Mouse (Mus musculus) hindbrain, embryonic 14.5 days (tissue): Measurements from ENCODE around the gene Uvrag. TPM values are rescaled to one million over a fixed set of nuclear protein-coding genes. Genes with fewer than 3 reads are reported as not detected.

ENCODE experiments used
- ATAC-seq: fragments of 200-750 bp; cut with Nextera tagmentation; 2 replicates; pipeline ENCODE4 v1.8.0; 2017; ENCODE audit warnings: moderate number of reproducible peaks, mild to moderate bottlenecking, moderate TSS enrichment, moderate library complexity; ENCODE audit not compliant: low FRiP score
- DNase-seq: peaks from one replicate; pipeline ENCODE4 v3.0.0-alpha.2; 2015; ENCODE audit warnings: low spot score
- H3K27ac ChIP-seq: fragments of 300-500 bp; sonication (generic); 2 replicates; pipeline ENCODE4 v1.5.1; 2014; ENCODE audit warnings: mild to moderate bottlenecking, moderate library complexity
- H3K27me3 ChIP-seq: fragments of 300-500 bp; sonication (generic); 2 replicates; pipeline ENCODE4 v1.6.1; 2014; ENCODE audit warnings: mild to moderate bottlenecking, low read length, mixed read lengths; ENCODE audit not compliant: control insufficient read depth, insufficient read depth
- H3K36me3 ChIP-seq: fragments of 300-500 bp; sonication (generic); replicated peaks from 2 replicates; pipeline ENCODE4 v1.6.1; 2014; ENCODE audit not compliant: control insufficient read depth, insufficient read depth
- H3K4me1 ChIP-seq: fragments of 300-500 bp; sonication (generic); replicated peaks from 2 replicates; pipeline ENCODE4 v1.6.1; 2014; ENCODE audit warnings: antibody characterized with exemption, low read length, mixed read lengths; ENCODE audit not compliant: control insufficient read depth, insufficient read depth
- H3K4me2 ChIP-seq: fragments of 300-500 bp; sonication (generic); replicated peaks from 2 replicates; pipeline ENCODE4 v1.6.1; 2014; ENCODE audit warnings: mild to moderate bottlenecking, moderate library complexity
- H3K4me3 ChIP-seq: fragments of 300-500 bp; sonication (generic); replicated peaks from 2 replicates; pipeline ENCODE4 v1.5.1; 2014; ENCODE audit warnings: mild to moderate bottlenecking, low read length
- H3K9ac ChIP-seq: fragments of 300-500 bp; sonication (generic); 2 replicates; pipeline ENCODE4 v1.6.1; 2014
- H3K9me3 ChIP-seq: fragments of 300-500 bp; sonication (generic); 2 replicates; pipeline ENCODE4 v1.6.1; 2016; ENCODE audit warnings: low read length; ENCODE audit not compliant: control insufficient read depth
- WGBS: fragments of 180-500 bp; shearing (Covaris S2); extraction: QIAGEN DNeasy Blood & Tissue Kit; methylation state at CpG from one replicate; pipeline ENCODE4 v1.1.7; 2014; 5-methylcytosine and 5-hydroxymethylcytosine counted together
- polyA plus RNA-seq: library from polyadenylated mRNA; unstranded; fragments of >200 nt; fragmentation: Nextera tagmentation; extraction: Ambion mirVana; gene quantifications from 2 replicates; pipeline ENCODE4 v1.2.1, GENCODE M21; 2014

Gene Uvrag
- polyA plus RNA-seq, 1 experiment from 2014 or later = 18.0 TPM

- 77% methylated on average over 1 of the region's 1 CpGs for WGBS
- no peaks in the 10 kb centered on the region for H3K4me1 ChIP-seq
- no peaks in the 10 kb centered on the region for H3K36me3 ChIP-seq
- no peak overlapping the region for H3K4me2 ChIP-seq
- DNase-seq (no peak), ATAC-seq (no peak)
- no peak overlapping the region for H3K4me3 ChIP-seq
- H3K9ac ChIP-seq = no peak overlapping the region
- no peaks in the 10 kb centered on the region for H3K9me3 ChIP-seq
- no peaks in the 10 kb centered on the region for H3K27me3 ChIP-seq
- no peak overlapping the region for H3K27ac ChIP-seq
These were observed 8.1 kb upstream of the Uvrag start for GRCm38 (mm10) chr7:99149017-99149416.

GRCm38 (mm10) chr7:99147494-99147893 lies 6.6 kb upstream of the Uvrag start:
- Histone ChIP-seq H3K9me3 (no peaks in the 10 kb centered on the region), H3K4me2 (no peak overlapping the region), H3K36me3 (no peaks in the 10 kb centered on the region), H3K27ac (no peak overlapping the region), H3K4me3 (no peak overlapping the region), H3K27me3 (no peaks in the 10 kb centered on the region), H3K9ac (no peak overlapping the region), H3K4me1 (no peaks in the 10 kb centered on the region)
- no peak for DNase-seq
- 89% methylated on average over 7 of the region's 7 CpGs for WGBS
- no peak for ATAC-seq

- no peaks in the 10 kb centered on the region for H3K27me3 ChIP-seq
- no peaks in the 10 kb centered on the region; the same call in 1 of the 2 replicates for H3K4me1 ChIP-seq
- no peaks in the 10 kb centered on the region for H3K9me3 ChIP-seq
- H3K9ac ChIP-seq = no peak overlapping the region
- no peak overlapping the region for H3K4me3 ChIP-seq
- H3K4me2 ChIP-seq = no peak overlapping the region
- no peak overlapping the region for H3K27ac ChIP-seq
- DNase-seq (no peak), ATAC-seq (no peak)
- H3K36me3 ChIP-seq = no peaks in the 10 kb centered on the region
- 85% methylated on average over 7 of the region's 7 CpGs for WGBS
These were observed 6.0 kb upstream of the Uvrag start for GRCm38 (mm10) chr7:99146906-99147305.

- H3K4me2 ChIP-seq = no peak overlapping the region
These were observed 5.1 kb upstream of the Uvrag start for GRCm38 (mm10) chr7:99146011-99146410.

GRCm38 (mm10) chr7:99144616-99145015 lies 3.7 kb upstream of the Uvrag start:
- DNase-seq (no peak), ATAC-seq (no peak)
- H3K9me3 ChIP-seq = no peaks in the 10 kb centered on the region
- WGBS = 75% methylated on average over 11 of the region's 11 CpGs
- no peaks in the 10 kb centered on the region for H3K27me3 ChIP-seq
- peaks cover 6% of the 10 kb centered on the region; the same call in 1 of the 2 replicates for H3K4me1 ChIP-seq
- no peaks in the 10 kb centered on the region for H3K36me3 ChIP-seq
- H3K4me2 ChIP-seq = no peak overlapping the region
- H3K27ac ChIP-seq = no peak overlapping the region
- no peak overlapping the region for H3K4me3 ChIP-seq
- H3K9ac ChIP-seq = no peak overlapping the region

More at GRCm38 (mm10) chr7:99146011-99146410, 5.1 kb upstream of the Uvrag start:
- ATAC-seq = no peak
- DNase-seq = no peak
- Histone ChIP-seq H3K9ac (no peak overlapping the region), H3K9me3 (no peaks in the 10 kb centered on the region), H3K36me3 (no peaks in the 10 kb centered on the region), H3K4me3 (no peak overlapping the region), H3K4me1 (no peaks in the 10 kb centered on the region; the same call in 1 of the 2 replicates), H3K27ac (no peak overlapping the region), H3K27me3 (no peaks in the 10 kb centered on the region)
- WGBS = 68% methylated on average over 7 of the region's 7 CpGs

- ATAC-seq (no peak), DNase-seq (no peak)
- Histone ChIP-seq H3K36me3 (no peaks in the 10 kb centered on the region), H3K4me2 (no peak overlapping the region), H3K27ac (no peak overlapping the region), H3K27me3 (no peaks in the 10 kb centered on the region), H3K4me3 (no peak overlapping the region), H3K9me3 (no peaks in the 10 kb centered on the region), H3K4me1 (peaks cover 17% of the 10 kb centered on the region), H3K9ac (no peak overlapping the region)
- 81% methylated on average over 3 of the region's 3 CpGs for WGBS
These were observed 2.3 kb upstream of the Uvrag start for GRCm38 (mm10) chr7:99143244-99143643.

- Histone ChIP-seq H3K9me3 (no peaks in the 10 kb centered on the region), H3K9ac (peak overlapping the region; percentile 36), H3K27me3 (no peaks in the 10 kb centered on the region), H3K4me2 (peak overlapping the region; percentile 85), H3K4me3 (peak overlapping the region; percentile 94), H3K4me1 (peaks cover 17% of the 10 kb centered on the region), H3K27ac (peak overlapping the region; percentile 40), H3K36me3 (no peaks in the 10 kb centered on the region)
- WGBS = 31% methylated on average over 12 of the region's 12 CpGs
- DNase-seq (no peak), ATAC-seq (no peak)
These were observed 1.1 kb upstream of the Uvrag start for GRCm38 (mm10) chr7:99141919-99142606.

GRCm38 (mm10) chr7:99140511-99140910 lies 430 bp downstream of the Uvrag start:
- under 1% methylated on average over 34 of the region's 39 CpGs for WGBS
- Histone ChIP-seq H3K27ac (peak overlapping the region; percentile 94), H3K4me1 (peaks cover 17% of the 10 kb centered on the region), H3K4me3 (peak overlapping the region; percentile 94), H3K9ac (peak overlapping the region; percentile 93), H3K4me2 (peak overlapping the region; percentile 85), H3K27me3 (no peaks in the 10 kb centered on the region), H3K9me3 (no peaks in the 10 kb centered on the region), H3K36me3 (no peaks in the 10 kb centered on the region)
- no peak; the same call in 1 of the 2 replicates for ATAC-seq
- no peak for DNase-seq

GRCm38 (mm10) chr7:99139841-99140491 lies 975 bp downstream of the Uvrag start:
- under 1% methylated on average over 13 of the region's 13 CpGs for WGBS
- DNase-seq = peak; percentile 32
- peak overlapping the region; percentile 94 for H3K4me3 ChIP-seq

More at GRCm38 (mm10) chr7:99139841-99140491, 975 bp downstream of the Uvrag start:
- peak overlapping the region; percentile 85 for H3K4me2 ChIP-seq
- no peak for ATAC-seq
- no peaks in the 10 kb centered on the region for H3K27me3 ChIP-seq
- no peaks in the 10 kb centered on the region for H3K36me3 ChIP-seq
- H3K9ac ChIP-seq = peak overlapping the region; percentile 93
- H3K27ac ChIP-seq = peak overlapping the region; percentile 94
- H3K9me3 ChIP-seq = no peaks in the 10 kb centered on the region
- peaks cover 17% of the 10 kb centered on the region for H3K4me1 ChIP-seq
